Mouse (Mus musculus) v-Abl transformed pro-B cells (cell line): ENCODE results near the gene Ppa2.

Source experiments
- in situ Hi-C, 2 experiments: fragments of 400-800 bp; cut with MboI; formaldehyde crosslinking; loops; one replicate each; pipeline ENCODE4 v1.15.1; 2025; ENCODE audit not compliant: unreplicated experiment in 2 of 2

The Ppa2 gene

GRCm38 (mm10) chr3:133379997-133380396 lies 70.1 kb downstream of the Ppa2 start:
- in situ Hi-C loops: no loop called here

- in situ Hi-C loops: no loop called here
Measured at GRCm38 (mm10) chr3:133381519-133381918, 71.6 kb downstream of the Ppa2 start.

GRCm38 (mm10) chr3:133382147-133382546 lies 72.2 kb downstream of the Ppa2 start:
- in situ Hi-C loops: no loop called here

- in situ Hi-C loops: no loop called here
Measured at GRCm38 (mm10) chr3:133384164-133384708, 74.3 kb downstream of the Ppa2 start.

GRCm38 (mm10) chr3:133387283-133387682 lies 77.4 kb downstream of the Ppa2 start:
- in situ Hi-C loops: no loop called here

- in situ Hi-C loops: no loop called here
Measured at GRCm38 (mm10) chr3:133389803-133390387, 80.0 kb downstream of the Ppa2 start.

- in situ Hi-C loops: no loop called here
Measured at GRCm38 (mm10) chr3:133394531-133394930, 84.6 kb downstream of the Ppa2 start.

GRCm38 (mm10) chr3:133403849-133404248 lies 93.9 kb downstream of the Ppa2 start:
- in situ Hi-C loops: no loop called here

- in situ Hi-C loops: no loop called here
Measured at GRCm38 (mm10) chr3:133405636-133406035, 95.7 kb downstream of the Ppa2 start.

GRCm38 (mm10) chr3:133406248-133406647 lies 96.3 kb downstream of the Ppa2 start:
- in situ Hi-C loops: no loop called here

GRCm38 (mm10) chr3:133411123-133411675 lies 101.3 kb downstream of the Ppa2 start:
- in situ Hi-C loops: no loop called here

GRCm38 (mm10) chr3:133411768-133412167 lies 101.9 kb downstream of the Ppa2 start:
- in situ Hi-C loops: no loop called here

- in situ Hi-C loops: no loop called here
Measured at GRCm38 (mm10) chr3:133414747-133415146, 104.8 kb downstream of the Ppa2 start.

GRCm38 (mm10) chr3:133423073-133423472 lies 113.2 kb downstream of the Ppa2 start:
- in situ Hi-C loops: no loop called here
